Mouse (Mus musculus) gastrocnemius, adult 8-10 months (tissue): ENCODE data around the gene Tbrg4. TPM values are rescaled to one million over a fixed set of nuclear protein-coding genes. Genes with fewer than 3 reads are reported as not detected.

ENCODE experiments used
- DNase-seq, 2 experiments: peaks; one replicate each; pipeline ENCODE4 v3.0.0; 2022; ENCODE audit warnings: low spot score in 2 of 2
- total RNA-seq, 4 experiments: library from RNA; stranded (reverse); gene quantifications; 2 replicates each; pipeline ENCODE4 v1.2.4; 2022

Tbrg4 gene
- total RNA-seq, 4 experiments from 2014 or later = 53.8 to 63.0 (median 61.0) TPM

DNA sequence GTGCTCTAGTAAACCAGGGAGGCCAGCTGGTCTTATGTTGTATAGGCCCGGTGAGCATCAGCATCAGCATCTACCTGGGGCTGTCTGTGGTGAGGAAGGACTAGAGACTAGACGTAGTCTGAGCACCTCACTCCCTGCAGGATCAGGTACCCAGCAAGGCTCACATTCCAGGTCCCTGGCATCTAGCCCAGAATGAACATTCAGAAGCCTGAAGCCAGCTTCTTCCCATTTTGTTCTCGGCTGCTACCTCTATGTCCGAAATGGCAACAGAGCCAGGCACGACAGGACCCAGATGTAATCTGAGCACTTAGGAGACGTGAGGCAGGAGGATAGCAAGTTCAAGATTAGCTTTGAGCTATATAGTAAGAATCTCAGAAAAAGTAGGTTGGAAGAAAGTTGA is 31.0 kb downstream of the Tbrg4 start:
- DNase-seq = no peak

DNA sequence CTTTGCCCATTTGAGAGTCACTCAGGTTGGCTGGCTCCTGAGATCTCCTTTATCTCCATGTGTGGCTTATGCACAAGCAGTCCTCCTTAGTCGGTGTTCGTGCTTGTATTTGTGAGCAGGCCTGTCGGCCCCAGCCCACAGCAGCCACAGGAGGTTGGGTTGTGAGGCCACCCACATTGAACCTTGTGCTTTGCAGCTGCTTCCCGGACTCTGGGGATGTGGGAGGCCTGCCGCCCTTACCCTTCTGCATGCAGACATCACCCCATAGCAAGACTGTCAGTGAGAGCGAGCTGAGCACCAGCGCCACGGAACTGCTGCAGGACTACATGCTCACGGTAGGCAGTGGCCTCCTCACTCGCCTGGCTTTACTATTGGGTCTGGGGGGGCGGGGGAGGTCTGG is 32.5 kb downstream of the Tbrg4 start:
- no peak for DNase-seq

DNA sequence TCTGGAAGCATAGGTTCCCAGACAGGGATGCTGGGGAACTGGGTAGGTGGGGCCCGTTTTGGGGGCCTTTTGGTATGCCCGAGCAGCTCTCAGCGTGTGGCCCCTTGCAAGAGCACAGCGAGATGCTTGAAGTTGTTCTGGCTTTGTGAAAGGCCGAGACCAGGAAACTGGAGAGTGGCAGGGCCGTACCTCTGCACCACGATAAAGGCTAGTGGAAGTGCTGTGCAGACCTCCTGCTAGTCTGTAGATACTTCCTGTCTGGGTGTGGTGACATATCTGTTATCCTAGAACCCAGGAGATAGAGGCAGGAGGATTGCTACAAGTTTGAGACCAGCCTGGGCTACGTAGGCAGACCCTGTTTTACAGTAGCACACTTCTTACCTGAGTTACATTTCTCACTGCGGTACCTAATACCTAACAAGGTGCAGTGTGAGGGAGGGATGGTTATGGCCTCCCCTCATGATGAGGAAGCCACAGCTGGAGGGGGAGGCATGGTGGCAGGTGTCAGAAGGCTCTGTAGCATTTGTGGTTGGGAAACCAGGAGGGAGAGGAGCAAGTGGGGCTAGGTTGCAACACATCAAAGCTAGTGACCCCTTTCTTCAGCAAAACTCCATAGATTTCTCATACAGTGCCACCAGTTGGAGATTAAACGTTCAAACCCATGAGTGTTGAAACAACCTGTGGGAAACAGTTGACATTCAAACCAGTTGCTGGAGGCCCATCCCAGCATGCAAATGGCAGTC is 34.8 kb downstream of the Tbrg4 start:
- no peak for DNase-seq

DNA sequence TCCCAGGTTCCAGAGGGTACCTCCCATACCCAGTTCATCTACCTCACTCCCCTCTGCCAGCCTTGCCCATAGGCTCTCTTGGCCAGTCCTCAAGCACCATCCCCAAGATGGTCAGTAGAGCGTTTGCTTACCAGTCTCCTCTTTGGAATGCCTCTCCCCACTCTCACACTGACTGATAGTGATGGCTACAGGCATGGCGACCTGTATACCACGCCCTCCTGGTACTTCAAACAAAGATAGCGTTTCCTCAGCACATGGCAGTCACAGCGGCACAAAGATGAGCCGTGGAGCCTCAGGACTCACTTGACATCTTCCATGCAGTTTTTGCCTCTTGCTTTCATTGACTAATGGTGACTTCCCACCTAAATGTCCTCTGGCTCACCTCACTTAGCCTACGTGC is 36.0 kb downstream of the Tbrg4 start:
- DNase-seq = no peak

DNA sequence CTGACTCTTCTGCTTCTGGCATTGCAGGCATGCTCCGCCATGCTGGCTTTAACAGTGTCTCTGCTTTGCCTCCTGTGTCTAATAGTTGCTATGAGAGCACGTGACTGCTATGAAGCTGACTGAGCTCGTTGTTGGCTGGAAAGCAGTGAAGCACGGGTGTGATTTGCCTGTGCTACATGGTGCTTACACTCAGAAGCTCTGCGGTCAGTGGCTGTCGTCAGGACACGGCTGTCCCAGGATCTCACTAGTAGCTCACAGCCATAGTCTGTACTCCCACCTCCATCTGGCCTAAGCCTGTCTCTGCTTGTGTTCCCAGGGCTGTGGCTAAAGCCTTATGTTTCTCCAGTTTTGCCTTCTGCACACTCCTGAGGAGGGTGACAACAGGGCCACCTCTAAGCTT is 37.6 kb downstream of the Tbrg4 start:
- DNase-seq = no peak

DNA sequence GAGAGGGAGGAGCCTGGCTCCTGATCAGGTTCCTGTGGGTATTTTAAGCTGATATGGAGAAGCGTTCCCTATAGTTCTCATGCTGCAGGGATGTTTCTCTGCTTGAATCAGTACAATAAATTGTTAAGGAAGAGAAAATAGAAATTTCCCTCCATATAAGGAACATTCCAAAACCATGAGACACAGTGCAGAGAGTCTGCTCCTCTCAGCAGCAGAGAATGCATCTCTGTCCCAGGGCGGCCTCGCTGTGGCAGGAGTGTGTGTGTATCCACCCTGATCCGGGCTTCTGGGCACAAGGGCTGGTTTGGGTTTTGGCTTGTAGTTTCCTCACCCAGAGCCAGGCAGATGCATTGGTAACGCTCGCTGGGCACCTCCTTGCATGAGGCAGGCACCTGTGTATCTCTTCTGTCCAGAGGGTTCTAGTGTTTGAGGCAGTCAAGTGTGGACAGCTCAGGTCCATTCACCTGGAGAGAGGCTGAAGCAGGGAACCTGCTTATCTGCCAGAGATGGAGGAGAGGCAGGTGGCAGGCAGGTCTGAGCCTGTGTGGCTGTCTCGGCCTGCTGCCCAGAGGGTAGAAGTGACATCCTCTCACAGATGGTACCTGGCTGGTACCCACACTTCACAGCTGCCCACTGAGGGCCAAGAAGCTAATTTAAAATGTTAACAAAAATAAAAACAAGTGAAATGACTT is 38.5 kb downstream of the Tbrg4 start:
- no peak for DNase-seq

DNA sequence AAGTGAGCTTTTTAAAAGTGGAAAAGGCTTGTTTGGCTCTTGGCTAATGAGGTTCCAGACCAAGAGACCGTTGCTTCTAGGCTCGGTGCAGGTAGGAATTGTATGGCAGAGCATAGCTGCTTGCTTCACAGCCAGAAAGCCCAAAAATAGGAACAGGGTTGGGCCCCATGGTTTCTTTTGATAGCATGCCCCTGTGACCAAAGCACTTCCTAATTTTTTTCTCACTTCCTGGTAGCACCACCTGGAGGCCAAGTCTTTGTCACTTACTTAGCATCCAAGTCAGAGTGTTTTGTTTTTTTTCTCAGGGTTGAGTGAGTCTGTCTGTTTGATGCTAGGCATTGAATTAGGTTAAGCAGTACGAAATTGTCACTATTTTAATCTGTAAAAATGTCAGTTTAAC is 39.2 kb downstream of the Tbrg4 start:
- DNase-seq = no peak

DNA sequence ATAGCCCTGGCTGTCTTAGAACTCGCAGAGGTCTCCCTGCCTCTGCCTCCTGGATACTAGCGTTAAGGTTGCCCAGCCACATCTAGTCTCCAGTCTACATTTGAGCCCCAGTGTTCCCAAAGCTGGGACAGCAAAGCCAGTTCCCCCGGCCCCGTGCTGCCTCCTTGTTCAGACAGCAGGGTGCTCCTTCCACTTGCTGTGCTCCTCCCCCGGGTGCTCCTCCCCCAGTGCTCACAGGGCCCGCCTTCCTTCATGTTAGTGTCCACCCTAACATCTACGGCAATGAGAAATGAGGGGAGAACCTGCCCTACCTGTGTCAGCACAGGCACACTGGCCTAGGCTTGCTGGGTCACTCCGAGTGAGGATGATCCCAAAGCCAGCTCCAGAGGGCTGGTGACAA is 40.1 kb downstream of the Tbrg4 start:
- DNase-seq = no peak

DNA sequence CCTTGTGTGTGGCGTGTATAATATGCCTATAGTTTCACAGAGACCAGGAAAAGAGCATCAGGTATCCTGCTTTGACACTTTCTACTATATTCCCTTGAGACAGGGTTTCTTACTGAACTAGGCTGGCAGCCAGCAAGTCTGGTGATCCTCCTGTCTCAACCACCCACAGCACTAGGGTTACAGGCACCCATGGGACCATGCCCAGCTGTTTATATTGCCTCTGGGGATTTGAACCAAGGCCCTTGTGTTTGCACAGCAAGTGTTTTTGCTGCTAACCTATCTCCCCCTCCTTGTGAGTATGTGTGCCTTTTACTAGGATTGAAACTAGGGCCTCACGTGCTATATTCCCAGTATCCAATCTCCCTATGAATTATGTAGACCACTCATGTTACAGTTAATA is 44.3 kb downstream of the Tbrg4 start:
- DNase-seq = no peak

DNA sequence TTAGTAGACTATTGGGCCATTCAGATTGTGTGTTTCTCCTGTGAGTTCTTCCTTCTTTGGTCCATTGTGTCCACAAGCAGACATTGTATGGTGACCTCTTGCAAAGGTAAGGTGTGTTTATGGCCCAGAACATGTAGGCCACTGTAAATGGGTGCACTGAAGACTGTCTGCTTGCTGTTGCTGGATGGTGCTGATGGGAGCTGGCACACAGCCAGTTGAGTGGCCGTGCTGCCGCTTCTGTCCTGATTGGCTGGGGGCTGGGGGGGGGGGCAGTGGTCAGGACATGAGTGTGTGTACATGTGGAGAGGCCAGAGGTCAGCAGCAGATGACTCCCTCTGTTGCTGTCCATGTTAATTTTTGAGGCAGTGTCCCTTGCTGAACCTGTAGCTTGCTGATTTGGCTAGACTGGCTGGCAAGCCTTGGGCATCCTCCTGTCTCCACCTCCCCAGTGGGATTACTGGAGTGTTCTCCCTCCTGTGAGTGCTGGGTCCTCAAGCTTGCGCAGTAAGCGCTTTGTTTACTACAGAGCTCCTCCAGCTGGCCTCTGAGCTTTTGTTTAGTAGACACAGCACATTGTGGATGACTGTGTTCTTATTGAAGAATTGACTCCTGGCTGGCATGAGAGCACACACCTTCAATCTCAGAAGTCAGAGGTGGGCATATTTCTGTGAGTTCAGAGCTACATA is 45.7 kb downstream of the Tbrg4 start:
- no peak for DNase-seq

DNA sequence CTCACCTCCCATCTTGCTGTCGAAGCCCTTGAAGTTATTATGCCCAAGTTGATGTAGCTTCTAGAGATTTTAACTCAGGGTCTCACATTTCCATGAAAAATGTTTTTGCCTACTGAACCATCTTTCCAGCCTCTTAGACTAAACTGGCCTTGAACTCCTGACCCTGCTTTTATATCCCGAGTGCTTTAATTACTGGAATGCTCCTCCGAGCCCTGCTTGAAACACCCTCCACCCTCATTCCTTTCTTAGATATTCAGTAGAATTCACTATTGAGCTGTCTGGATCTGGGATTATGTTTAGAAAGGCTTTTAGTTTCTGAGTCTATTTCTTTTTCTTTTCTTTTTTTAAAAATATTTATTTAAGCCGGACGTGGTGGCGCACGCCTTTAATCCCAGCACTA is 46.5 kb downstream of the Tbrg4 start:
- no peak for DNase-seq

DNA sequence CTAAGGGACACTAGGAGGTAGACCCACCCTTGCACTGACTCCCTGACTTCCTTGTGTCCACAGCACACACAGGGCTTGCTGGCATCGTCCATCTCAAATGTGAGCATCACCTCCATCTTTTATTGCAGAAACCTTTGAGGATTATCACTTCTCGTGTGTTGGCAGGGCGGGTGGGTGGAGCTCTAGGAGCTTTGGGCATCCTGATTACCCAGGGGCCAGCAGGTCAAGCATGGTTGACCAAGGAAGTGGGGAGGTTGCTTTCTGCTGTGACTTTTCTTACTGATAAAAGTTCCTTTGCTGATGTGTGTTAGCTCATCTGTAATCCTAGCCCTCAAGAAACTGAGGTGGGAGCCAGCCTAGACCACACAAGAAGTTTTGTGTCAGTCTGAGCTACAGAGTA is 49.7 kb downstream of the Tbrg4 start:
- no peak for DNase-seq

DNA sequence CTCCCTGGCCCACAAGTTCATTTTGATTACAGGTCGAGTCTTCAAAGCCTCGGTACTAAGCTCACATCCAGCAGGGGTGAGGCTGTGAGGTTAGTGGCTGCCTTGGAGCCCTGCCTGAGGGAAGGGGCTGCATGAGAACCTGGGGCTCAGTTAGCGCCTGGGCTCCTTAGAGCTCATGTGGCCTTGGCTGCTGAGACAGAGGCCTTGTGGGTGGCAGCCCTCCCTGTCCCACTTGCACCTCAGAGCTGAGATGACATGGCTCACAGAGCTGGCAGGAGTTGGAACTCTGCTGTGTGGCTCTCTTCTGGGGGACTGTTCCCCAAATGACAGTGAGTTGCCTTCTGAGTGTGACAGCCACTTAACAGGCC is 56.5 kb downstream of the Tbrg4 start:
- DNase-seq = no peak

DNA sequence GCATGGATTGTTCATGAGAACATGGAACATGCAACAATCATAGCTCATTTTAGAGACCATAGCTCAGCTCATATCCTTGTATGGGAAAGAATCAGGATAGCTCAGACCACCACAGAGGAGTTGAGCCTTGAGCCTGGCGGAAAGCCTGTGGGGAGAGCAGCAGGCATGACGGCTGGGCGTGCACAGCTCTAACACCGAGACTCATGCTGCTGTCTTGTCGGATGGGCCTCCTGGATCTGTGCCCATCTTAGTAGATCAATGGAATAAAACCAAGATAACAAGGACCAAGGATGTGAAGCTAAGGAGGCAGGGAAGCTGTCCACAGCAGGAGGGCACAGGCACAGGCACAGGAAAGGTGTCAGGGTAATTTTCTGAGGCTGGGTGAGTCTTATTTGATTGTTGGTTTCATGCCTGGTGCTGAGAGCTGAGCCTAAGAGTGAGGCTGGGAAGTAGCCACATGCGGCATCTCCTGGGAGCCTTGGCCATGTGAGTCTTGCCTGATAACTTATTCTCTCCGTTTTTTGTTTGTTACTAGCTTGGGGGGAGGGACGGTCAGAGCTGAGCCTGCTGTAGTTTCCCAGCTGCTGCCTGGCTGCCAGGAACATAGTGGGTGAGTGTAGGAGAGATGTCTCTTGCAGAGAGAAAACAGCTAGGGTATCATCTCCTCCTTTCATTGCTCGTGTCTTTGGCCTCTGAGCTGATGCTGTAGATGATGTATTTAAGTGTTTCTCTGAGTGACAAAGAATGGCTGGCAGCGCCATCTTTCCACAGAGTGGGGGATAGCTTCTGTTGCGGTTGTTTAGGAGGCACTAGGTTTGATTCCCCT is 57.1 kb downstream of the Tbrg4 start:
- DNase-seq = peak in 1 of 2 experiments; percentile 19

DNA sequence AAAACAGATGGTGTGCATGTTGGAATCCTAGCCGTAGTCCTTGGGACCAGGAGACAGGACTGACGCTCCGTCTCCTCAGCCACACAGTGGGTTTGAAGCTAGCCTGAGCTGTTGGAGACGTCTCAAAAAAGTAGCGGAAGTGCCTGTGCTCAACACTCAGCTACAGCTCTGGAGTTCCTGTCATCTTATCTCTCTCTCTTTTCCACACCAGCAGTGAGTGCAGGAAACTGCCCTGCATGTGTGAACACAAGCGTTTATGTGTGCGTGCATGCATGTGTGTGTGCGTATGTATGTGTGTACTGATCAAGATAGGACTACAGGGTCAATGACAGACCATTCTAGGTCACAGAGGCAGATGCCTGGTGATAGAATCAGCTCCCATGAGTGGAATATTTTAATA is 57.9 kb downstream of the Tbrg4 start:
- no peak for DNase-seq

DNA sequence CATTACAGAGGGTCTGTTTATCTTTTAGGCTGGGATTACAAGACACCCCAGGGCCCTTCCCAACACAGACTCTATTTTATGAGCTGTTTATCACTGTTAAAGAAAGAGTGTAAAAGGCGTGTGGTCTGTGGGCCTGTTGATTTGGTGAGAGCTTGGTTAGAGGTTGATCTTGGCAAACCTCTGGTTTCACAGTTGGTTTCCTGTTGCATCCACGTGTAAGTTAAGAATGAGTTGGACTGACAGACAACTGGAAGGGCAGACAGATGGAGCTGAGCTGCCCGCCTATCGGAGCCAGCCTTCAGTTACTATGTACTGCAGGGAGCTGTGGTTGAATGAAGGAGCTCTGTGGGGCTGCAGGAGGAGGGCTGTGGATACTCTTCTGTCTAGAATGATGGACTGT is 59.4 kb downstream of the Tbrg4 start:
- DNase-seq = no peak

Other genes with a start within 250 kb of the Tbrg4 start
- 10 to 100 TPM; 50.7 to 65.8 (median 53.6) TPM for gene Zmiz2, start 237.0 kb downstream of the Tbrg4 start, total RNA-seq
- gene Ppia, start 210.6 kb downstream of the Tbrg4 start, total RNA-seq = 100 to 1,000 TPM; 189 to 256 (median 213) TPM
- 10 to 100 TPM; 47.7 to 58.3 (median 56.0) TPM for gene H2afv, start 181.6 kb downstream of the Tbrg4 start, total RNA-seq
- 10 to 100 TPM; 19.1 to 24.8 (median 19.7) TPM for gene Purb, start 150.2 kb downstream of the Tbrg4 start, total RNA-seq
- gene Myo1g, start 105.1 kb downstream of the Tbrg4 start, total RNA-seq = under 1 TPM in 3 of 4 experiments, not detected in 1; 0.17 to 0.88 (median 0.61) TPM
- gene Ccm2, start 79.2 kb downstream of the Tbrg4 start, total RNA-seq = 10 to 100 TPM; 21.1 to 33.3 (median 27.3) TPM
- under 1 TPM; 0.08 to 0.22 (median 0.15) TPM for gene Nacad, start 20.0 kb downstream of the Tbrg4 start, total RNA-seq
- gene Wap, start 12.6 kb upstream of the Tbrg4 start, total RNA-seq = not detected
- 1 to 10 TPM in 1 of 4 experiments, under 1 TPM in 3; 0.54 to 1.5 (median 0.69) TPM for gene Ramp3, start 32.5 kb upstream of the Tbrg4 start, total RNA-seq
- gene Gm11983, start 211.6 kb upstream of the Tbrg4 start, total RNA-seq = not detected